Mouse (Mus musculus): ENCODE measurements around the gene Psma6. TPM values are rescaled to one million over a fixed set of nuclear protein-coding genes. Genes with fewer than 3 reads are reported as not detected.

Psma6 gene
- polyA plus RNA-seq, 1 experiment from 2014 or later = 434 TPM

- H3K36me3 ChIP-seq (ENCODE audit: control insufficient read depth, insufficient read depth) = no peaks in the 10 kb centered on the region
- H3K9ac ChIP-seq (replicated peaks; ENCODE audit: low read depth, low read length) = no peak overlapping the region
- H3K27ac ChIP-seq (ENCODE audit: low read length) = no peak overlapping the region
- no peak overlapping the region for H3K4me2 ChIP-seq (ENCODE audit: low read length)
- ATAC-seq = no peak
- H3K4me1 ChIP-seq (replicated peaks; ENCODE audit: control insufficient read depth, insufficient read depth, low read length) = no peaks in the 10 kb centered on the region; the same call in 1 of the 2 replicates
- H3K9me3 ChIP-seq (ENCODE audit: control insufficient read depth, low read length) = no peaks in the 10 kb centered on the region
- no peaks in the 10 kb centered on the region for H3K27me3 ChIP-seq (replicated peaks; ENCODE audit: control insufficient read depth, insufficient read depth, low read length)
- H3K4me3 ChIP-seq (replicated peaks; ENCODE audit: low read length) = no peak overlapping the region
- 54% methylated on average over 3 of the region's 3 CpGs for WGBS
Measured at GRCm38 (mm10) chr12:55456136-55456535, 72.1 kb downstream of the Psma6 start.

DNA sequence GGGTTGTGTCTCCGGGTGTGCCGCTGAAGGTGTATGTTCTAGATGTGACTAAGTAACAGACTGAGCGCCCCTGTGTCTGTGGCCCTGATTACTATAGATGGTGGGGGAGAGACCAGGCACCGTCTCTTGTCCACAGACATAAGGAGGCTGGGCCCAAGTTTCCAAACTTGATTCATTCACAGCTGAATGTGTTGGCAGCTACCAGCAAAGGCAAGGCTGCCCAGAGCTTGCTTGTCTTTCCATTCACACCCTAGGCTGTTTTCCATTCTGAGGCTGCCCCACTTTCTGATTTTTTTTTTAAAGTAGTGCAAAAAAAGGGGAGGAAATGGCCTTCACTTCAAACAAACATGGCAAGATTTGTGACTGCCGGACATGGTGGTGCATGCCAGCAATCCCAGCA lies 72.9 kb downstream of the Psma6 start:
- Histone ChIP-seq H3K4me1 (replicated peaks; ENCODE audit: control insufficient read depth, insufficient read depth, low read length) (no peaks in the 10 kb centered on the region; the same call in 1 of the 2 replicates), H3K36me3 (ENCODE audit: control insufficient read depth, insufficient read depth) (no peaks in the 10 kb centered on the region), H3K9ac (replicated peaks; ENCODE audit: low read depth, low read length) (no peak overlapping the region), H3K9me3 (ENCODE audit: control insufficient read depth, low read length) (no peaks in the 10 kb centered on the region), H3K27me3 (replicated peaks; ENCODE audit: control insufficient read depth, insufficient read depth, low read length) (no peaks in the 10 kb centered on the region), H3K4me2 (ENCODE audit: low read length) (no peak overlapping the region), H3K4me3 (replicated peaks; ENCODE audit: low read length) (no peak overlapping the region), H3K27ac (ENCODE audit: low read length) (no peak overlapping the region)
- ATAC-seq = no peak
- WGBS = 85% methylated on average over 5 of the region's 5 CpGs

- Histone ChIP-seq H3K36me3 (ENCODE audit: control insufficient read depth, insufficient read depth) (no peaks in the 10 kb centered on the region), H3K27ac (ENCODE audit: low read length) (no peak overlapping the region), H3K4me3 (replicated peaks; ENCODE audit: low read length) (no peak overlapping the region), H3K27me3 (replicated peaks; ENCODE audit: control insufficient read depth, insufficient read depth, low read length) (no peaks in the 10 kb centered on the region), H3K9ac (replicated peaks; ENCODE audit: low read depth, low read length) (no peak overlapping the region), H3K4me2 (ENCODE audit: low read length) (no peak overlapping the region), H3K9me3 (ENCODE audit: control insufficient read depth, low read length) (no peaks in the 10 kb centered on the region), H3K4me1 (replicated peaks; ENCODE audit: control insufficient read depth, insufficient read depth, low read length) (peaks cover 14% of the 10 kb centered on the region)
- 83% methylated on average over 8 of the region's 8 CpGs for WGBS
- ATAC-seq = no peak
Measured at GRCm38 (mm10) chr12:55459739-55460138, 75.7 kb downstream of the Psma6 start.

GRCm38 (mm10) chr12:55460900-55461299 lies 76.9 kb downstream of the Psma6 start:
- Histone ChIP-seq H3K4me2 (ENCODE audit: low read length) (no peak overlapping the region), H3K36me3 (ENCODE audit: control insufficient read depth, insufficient read depth) (no peaks in the 10 kb centered on the region), H3K9ac (replicated peaks; ENCODE audit: low read depth, low read length) (no peak overlapping the region), H3K27me3 (replicated peaks; ENCODE audit: control insufficient read depth, insufficient read depth, low read length) (no peaks in the 10 kb centered on the region), H3K9me3 (ENCODE audit: control insufficient read depth, low read length) (no peaks in the 10 kb centered on the region), H3K4me1 (replicated peaks; ENCODE audit: control insufficient read depth, insufficient read depth, low read length) (peaks cover 24% of the 10 kb centered on the region), H3K4me3 (replicated peaks; ENCODE audit: low read length) (no peak overlapping the region), H3K27ac (ENCODE audit: low read length) (no peak overlapping the region)
- WGBS = 74% methylated on average over 4 of the region's 4 CpGs
- no peak for ATAC-seq

DNA sequence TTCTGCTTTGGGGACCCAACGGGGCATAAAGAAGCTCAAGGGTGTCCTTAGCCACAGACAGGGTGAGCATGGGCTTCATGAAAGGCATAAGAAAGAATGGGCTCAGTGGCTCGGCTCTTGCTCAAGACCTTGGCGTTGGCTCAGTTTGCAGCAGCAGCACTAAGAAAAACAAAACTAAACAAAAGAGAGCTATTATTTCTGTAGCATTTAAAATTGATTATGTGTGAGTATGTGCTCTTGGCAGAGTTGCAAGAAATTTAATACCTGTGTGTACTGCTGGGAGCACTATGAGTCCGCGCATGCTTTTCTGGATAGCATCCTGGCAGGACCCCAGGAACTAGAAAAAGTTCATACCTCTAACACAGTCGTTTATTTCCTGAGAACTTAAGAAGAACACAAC lies 77.7 kb downstream of the Psma6 start:
- Histone ChIP-seq H3K9me3 (ENCODE audit: control insufficient read depth, low read length) (no peaks in the 10 kb centered on the region), H3K36me3 (ENCODE audit: control insufficient read depth, insufficient read depth) (no peaks in the 10 kb centered on the region), H3K4me2 (ENCODE audit: low read length) (no peak overlapping the region), H3K4me3 (replicated peaks; ENCODE audit: low read length) (no peak overlapping the region), H3K9ac (replicated peaks; ENCODE audit: low read depth, low read length) (no peak overlapping the region), H3K27ac (ENCODE audit: low read length) (no peak overlapping the region), H3K4me1 (replicated peaks; ENCODE audit: control insufficient read depth, insufficient read depth, low read length) (peaks cover 33% of the 10 kb centered on the region), H3K27me3 (replicated peaks; ENCODE audit: control insufficient read depth, insufficient read depth, low read length) (no peaks in the 10 kb centered on the region)
- no peak for ATAC-seq
- WGBS = 77% methylated on average over 6 of the region's 6 CpGs

DNA sequence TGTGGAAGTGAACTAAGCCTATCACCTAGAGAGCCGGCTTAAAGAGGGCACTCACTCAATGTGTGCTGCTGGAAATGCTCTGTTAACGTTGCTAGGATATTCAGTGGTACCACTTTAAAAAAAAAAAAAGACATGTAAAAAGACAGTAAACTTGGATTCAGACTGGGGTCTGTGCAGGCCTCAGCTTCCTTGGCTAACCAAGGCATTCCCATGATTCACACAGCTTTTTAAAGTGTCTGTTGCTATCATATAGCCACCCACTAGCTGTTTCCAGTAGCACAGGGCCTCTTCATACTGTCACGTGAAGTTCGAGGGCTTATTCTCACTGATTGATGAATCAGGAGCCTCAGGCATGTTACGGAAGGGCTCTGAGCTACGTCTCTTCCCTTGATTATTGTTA lies 78.4 kb downstream of the Psma6 start:
- ATAC-seq = no peak
- no peak overlapping the region for H3K27ac ChIP-seq (ENCODE audit: low read length)

DNA sequence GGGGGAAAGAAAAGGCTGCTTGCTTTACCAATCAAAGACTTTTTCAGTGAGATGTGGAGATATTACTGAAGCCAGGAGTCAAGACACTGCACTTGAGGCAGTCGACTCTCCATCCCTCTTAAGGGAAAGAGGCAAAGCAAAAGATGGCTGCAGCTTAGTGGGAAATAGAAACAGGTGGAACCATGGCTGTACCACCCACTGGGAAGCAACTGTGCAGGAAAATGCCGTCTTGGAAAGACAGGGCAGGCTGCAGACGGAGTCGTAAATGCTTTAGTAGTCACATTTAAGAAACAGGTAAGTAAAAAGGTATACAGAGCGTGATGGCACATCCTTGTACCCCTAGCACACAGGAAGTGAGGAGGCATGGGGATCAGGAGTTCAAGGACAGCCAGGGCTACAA lies 79.1 kb downstream of the Psma6 start:
- WGBS = 76% methylated on average over 5 of the region's 5 CpGs
- H3K4me2 ChIP-seq (ENCODE audit: low read length) = no peak overlapping the region
- no peak overlapping the region for H3K4me3 ChIP-seq (replicated peaks; ENCODE audit: low read length)
- no peaks in the 10 kb centered on the region for H3K36me3 ChIP-seq (ENCODE audit: control insufficient read depth, insufficient read depth)
- H3K9ac ChIP-seq (replicated peaks; ENCODE audit: low read depth, low read length) = no peak overlapping the region
- H3K9me3 ChIP-seq (ENCODE audit: control insufficient read depth, low read length) = no peaks in the 10 kb centered on the region
- no peak overlapping the region for H3K27ac ChIP-seq (ENCODE audit: low read length)
- ATAC-seq = no peak
- H3K27me3 ChIP-seq (replicated peaks; ENCODE audit: control insufficient read depth, insufficient read depth, low read length) = no peaks in the 10 kb centered on the region
- peaks cover 33% of the 10 kb centered on the region for H3K4me1 ChIP-seq (replicated peaks; ENCODE audit: control insufficient read depth, insufficient read depth, low read length)

More for the DNA sequence above, 78.4 kb downstream of the Psma6 start:
- no peaks in the 10 kb centered on the region for H3K9me3 ChIP-seq (ENCODE audit: control insufficient read depth, low read length)
- 83% methylated on average over 6 of the region's 6 CpGs for WGBS
- H3K9ac ChIP-seq (replicated peaks; ENCODE audit: low read depth, low read length) = no peak overlapping the region
- H3K4me2 ChIP-seq (ENCODE audit: low read length) = no peak overlapping the region
- no peak overlapping the region for H3K4me3 ChIP-seq (replicated peaks; ENCODE audit: low read length)
- no peaks in the 10 kb centered on the region for H3K36me3 ChIP-seq (ENCODE audit: control insufficient read depth, insufficient read depth)
- H3K4me1 ChIP-seq (replicated peaks; ENCODE audit: control insufficient read depth, insufficient read depth, low read length) = peaks cover 33% of the 10 kb centered on the region
- no peaks in the 10 kb centered on the region for H3K27me3 ChIP-seq (replicated peaks; ENCODE audit: control insufficient read depth, insufficient read depth, low read length)

- Histone ChIP-seq H3K4me1 (replicated peaks; ENCODE audit: control insufficient read depth, insufficient read depth, low read length) (peaks cover 33% of the 10 kb centered on the region), H3K4me3 (replicated peaks; ENCODE audit: low read length) (no peak overlapping the region), H3K4me2 (ENCODE audit: low read length) (peak overlapping the region; percentile 39), H3K9ac (replicated peaks; ENCODE audit: low read depth, low read length) (no peak overlapping the region; the same call in 1 of the 2 replicates), H3K27me3 (replicated peaks; ENCODE audit: control insufficient read depth, insufficient read depth, low read length) (no peaks in the 10 kb centered on the region), H3K9me3 (ENCODE audit: control insufficient read depth, low read length) (no peaks in the 10 kb centered on the region), H3K36me3 (ENCODE audit: control insufficient read depth, insufficient read depth) (no peaks in the 10 kb centered on the region), H3K27ac (ENCODE audit: low read length) (peak overlapping the region; percentile 70)
- ATAC-seq = peak; percentile 78
- WGBS = 14% methylated on average over 16 of the region's 16 CpGs
Measured at GRCm38 (mm10) chr12:55463992-55464845, 80.2 kb downstream of the Psma6 start.

DNA sequence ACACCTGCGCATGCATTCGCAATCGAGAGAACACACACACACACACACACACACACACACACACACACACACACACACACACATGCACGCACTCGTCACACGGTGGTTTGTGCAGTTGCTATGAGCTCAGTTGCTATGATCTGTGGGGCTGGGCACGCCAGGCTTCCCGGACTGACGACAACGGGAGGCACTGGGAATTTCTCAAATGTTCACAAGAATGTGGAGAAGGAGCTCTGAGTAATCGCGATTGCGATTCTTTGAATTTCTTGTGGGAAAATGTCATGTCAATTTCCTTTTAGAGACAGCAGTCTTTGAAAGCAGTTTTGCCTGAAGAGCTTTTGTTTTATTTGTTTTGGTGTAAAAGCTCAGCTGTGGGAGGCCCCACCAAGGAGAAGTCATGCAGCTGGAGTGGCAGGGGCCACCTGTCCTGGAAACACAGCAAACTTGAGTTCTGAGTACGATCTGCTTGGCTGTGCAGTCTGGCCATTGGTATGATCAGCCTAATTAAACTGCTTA lies 80.9 kb downstream of the Psma6 start:
- peak overlapping the region; percentile 39; the same call in 1 of the 2 replicates for H3K4me2 ChIP-seq (ENCODE audit: low read length)
- no peak overlapping the region for H3K9ac ChIP-seq (replicated peaks; ENCODE audit: low read depth, low read length)
- H3K4me1 ChIP-seq (replicated peaks; ENCODE audit: control insufficient read depth, insufficient read depth, low read length) = peaks cover 33% of the 10 kb centered on the region
- no peak overlapping the region; the same call in 1 of the 2 replicates for H3K27ac ChIP-seq (ENCODE audit: low read length)
- no peaks in the 10 kb centered on the region for H3K36me3 ChIP-seq (ENCODE audit: control insufficient read depth, insufficient read depth)
- ATAC-seq = no peak
- no peaks in the 10 kb centered on the region for H3K27me3 ChIP-seq (replicated peaks; ENCODE audit: control insufficient read depth, insufficient read depth, low read length)
- H3K9me3 ChIP-seq (ENCODE audit: control insufficient read depth, low read length) = no peaks in the 10 kb centered on the region
- H3K4me3 ChIP-seq (replicated peaks; ENCODE audit: low read length) = no peak overlapping the region
- 31% methylated on average over 14 of the region's 14 CpGs for WGBS
